Mouse (Mus musculus): ENCODE results near the gene Gm8362. TPM values are rescaled to one million over a fixed set of nuclear protein-coding genes. Genes with fewer than 3 reads are reported as not detected.
"Not testable (repeated sequence)": the region's sequence is repeated elsewhere in the genome, so short reads cannot be mapped to it uniquely, and the experiment has no call there.

Gm8362 gene
- not detected in 2 replicates for polyA plus RNA-seq (2015; fragmentation: Nextera tagmentation; extraction: Ambion mirVana)

DNA sequence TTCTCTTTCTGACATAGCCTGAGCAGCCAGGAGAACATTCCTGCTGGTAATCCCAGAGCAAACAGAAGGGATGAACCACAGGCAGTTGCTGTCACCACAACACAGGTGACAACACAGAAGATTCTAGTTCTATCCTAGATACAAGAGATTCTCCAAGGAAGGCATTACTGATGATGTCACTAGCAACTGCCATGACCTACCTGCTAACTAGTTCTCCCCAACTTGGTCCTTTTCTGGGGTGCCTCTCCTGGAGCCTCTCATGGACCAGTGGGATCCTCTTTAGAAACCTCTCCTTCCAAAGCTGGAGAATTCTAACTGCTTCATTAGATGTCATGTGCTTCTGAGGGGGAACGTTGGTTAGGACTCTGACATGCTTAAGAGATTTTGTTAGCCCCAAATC is at the start of gene Gm8362:
Gene Gm8362 (minus strand): TSS at position 101 of the 400 bp plus-strand sequence.
- DNase-seq (ENCODE audit: low spot score), result not testable (repeated sequence)

DNA sequence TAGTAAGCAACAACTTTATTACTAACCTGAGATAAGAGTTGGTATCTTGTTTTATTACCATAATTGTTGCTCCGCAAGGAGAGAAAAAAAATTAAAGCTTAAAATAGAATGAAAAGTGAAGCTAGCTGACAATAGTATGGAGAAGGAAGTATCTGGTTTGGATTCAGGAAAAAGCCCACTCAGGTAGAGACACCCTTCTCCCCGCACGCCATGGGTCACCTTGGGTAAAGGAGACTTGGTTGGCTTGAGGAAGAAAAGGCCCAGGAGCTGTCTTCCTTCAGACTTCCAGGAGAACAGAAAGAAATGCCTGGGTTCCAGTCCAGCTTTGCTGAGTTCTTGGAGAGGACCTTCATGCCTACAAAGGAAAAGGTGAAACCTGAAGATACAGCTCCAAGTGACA is 49.1 kb upstream of the Gm8362 start:
- DNase-seq (ENCODE audit: low spot score), result not testable (repeated sequence)

- not testable (repeated sequence) for DNase-seq (ENCODE audit: low spot score)
Observed at GRCm38 (mm10) chr14:6757231-6757536, 17.0 kb downstream of the Gm8362 start.

- DNase-seq (ENCODE audit: low spot score), result peak; percentile 2
Observed at GRCm38 (mm10) chr14:6756384-6757230, 17.6 kb downstream of the Gm8362 start.

- not testable (repeated sequence) for DNase-seq (ENCODE audit: low spot score)
Observed at GRCm38 (mm10) chr14:6742232-6742631, 32.0 kb downstream of the Gm8362 start, which contains the start of gene Gm3636. Gene Gm3636, minus strand, starts transcription at chr14:6742332.

- not testable (repeated sequence) for DNase-seq (ENCODE audit: low spot score)
Observed at GRCm38 (mm10) chr14:6720151-6720550, 54.1 kb downstream of the Gm8362 start, which contains the start of gene Gm8050. Gene Gm8050, minus strand, starts transcription at chr14:6720251.

Other genes with a start within 250 kb of the Gm8362 start
- not detected in 2 replicates for gene Gm8356, start 237.1 kb downstream of the Gm8362 start, polyA plus RNA-seq (2015; fragmentation: Nextera tagmentation; extraction: Ambion mirVana)
- not detected in 2 replicates for gene Gm3629, start 183.8 kb downstream of the Gm8362 start, polyA plus RNA-seq (2015; fragmentation: Nextera tagmentation; extraction: Ambion mirVana)
- gene Gm3460, start 152.0 kb downstream of the Gm8362 start, polyA plus RNA-seq (2015; fragmentation: Nextera tagmentation; extraction: Ambion mirVana), result not detected in 2 replicates
- not detected in 2 replicates for gene Gm10251, start 90.2 kb downstream of the Gm8362 start, polyA plus RNA-seq (2015; fragmentation: Nextera tagmentation; extraction: Ambion mirVana)
- not detected in 2 replicates for gene Gm8050, start 54.2 kb downstream of the Gm8362 start, polyA plus RNA-seq (2015; fragmentation: Nextera tagmentation; extraction: Ambion mirVana)
- gene Gm3636, start 32.1 kb downstream of the Gm8362 start, polyA plus RNA-seq (2015; fragmentation: Nextera tagmentation; extraction: Ambion mirVana), result 1.4 TPM in 2 replicates
- gene Gm3642, start 65.9 kb upstream of the Gm8362 start, polyA plus RNA-seq (2015; fragmentation: Nextera tagmentation; extraction: Ambion mirVana), result not detected in 2 replicates
- gene Gm3667, start 115.6 kb upstream of the Gm8362 start, polyA plus RNA-seq (2015; fragmentation: Nextera tagmentation; extraction: Ambion mirVana), result 0.09 and 0.20 TPM in 2 replicates
- 0.13 TPM in 1 of 2 replicates, not detected in the other for gene Gm6356, start 199.4 kb upstream of the Gm8362 start, polyA plus RNA-seq (2015; fragmentation: Nextera tagmentation; extraction: Ambion mirVana)

Measured in thymus, postnatal 0 days (tissue).